Mouse (Mus musculus) layer of hippocampus, adult 9-11 months (tissue): Measurements from ENCODE around the gene Sox5.
"Not testable (repeated sequence)": the region's sequence is repeated elsewhere in the genome, so short reads cannot be mapped to it uniquely, and the experiment has no call there.

ENCODE experiments used
- DNase-seq: peaks from one replicate; pipeline ENCODE4 v3.0.0; 2022

The Sox5 gene

DNA sequence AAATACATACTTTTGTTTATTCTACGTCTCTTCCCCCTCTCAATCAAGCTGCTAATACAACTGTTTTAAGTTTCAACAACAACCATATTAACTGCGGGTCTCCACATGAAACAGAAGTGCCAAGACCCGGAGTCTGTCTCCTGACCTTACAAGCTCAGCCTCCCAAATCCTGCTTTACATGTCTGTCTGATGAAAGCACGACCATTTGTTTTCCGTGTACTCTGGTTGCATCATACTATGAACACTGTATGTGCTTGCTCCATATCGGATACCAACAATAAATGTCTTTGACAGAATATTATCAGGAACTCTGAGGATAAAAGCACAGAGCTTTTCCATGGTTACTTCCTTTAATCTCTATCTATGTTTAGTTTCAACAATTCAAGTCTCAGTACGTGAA lies 516.8 kb downstream of the Sox5 start:
- DNase-seq: no peak

DNA sequence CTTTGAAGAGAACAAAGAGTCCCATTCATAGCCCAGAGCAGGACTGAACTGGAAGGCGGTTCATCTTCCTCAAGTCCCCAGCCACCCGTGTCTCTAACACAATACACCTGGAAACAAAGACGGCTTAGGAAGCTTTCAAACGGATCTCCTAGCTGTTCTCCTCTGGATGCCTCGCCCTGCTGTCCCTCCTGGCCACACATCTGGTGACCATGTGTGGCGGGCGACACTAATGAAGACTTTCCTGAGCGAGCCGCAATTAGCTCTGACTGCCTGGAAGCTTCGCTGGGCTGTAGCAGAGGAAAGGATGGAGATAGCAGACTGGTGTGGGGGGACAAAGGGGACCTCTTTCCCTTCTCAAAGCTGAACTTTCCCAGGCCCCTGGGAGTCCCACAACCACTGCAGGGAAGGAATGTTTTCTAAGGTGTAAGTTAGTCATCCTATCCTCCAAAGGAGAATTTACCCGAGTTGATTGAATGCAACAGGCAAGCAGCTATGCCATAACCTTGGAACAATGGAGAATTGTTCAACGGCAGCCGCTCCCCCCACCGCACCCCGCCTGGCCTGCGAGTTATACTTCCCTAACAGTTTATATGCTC lies 517.4 kb downstream of the Sox5 start:
- DNase-seq: no peak

DNA sequence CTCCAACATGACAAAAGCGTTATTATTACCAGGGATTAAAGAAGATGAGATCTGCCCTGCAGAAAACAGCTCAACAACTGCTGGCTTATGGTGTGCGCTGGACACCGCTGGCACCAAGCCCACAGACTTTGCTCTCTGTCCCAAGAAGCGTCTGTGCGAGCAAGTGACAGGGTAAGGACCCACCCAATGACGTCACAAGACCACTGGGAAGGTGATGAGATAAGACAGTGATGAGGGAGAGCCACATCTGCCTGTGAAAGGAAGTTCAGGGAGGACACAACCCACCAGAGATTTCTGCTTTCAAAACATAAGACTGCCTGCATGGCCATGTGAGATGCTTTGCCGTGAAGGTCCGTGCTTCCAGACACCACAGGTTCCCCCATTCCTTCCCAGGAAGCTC lies 525.3 kb downstream of the Sox5 start:
- DNase-seq: no peak

DNA sequence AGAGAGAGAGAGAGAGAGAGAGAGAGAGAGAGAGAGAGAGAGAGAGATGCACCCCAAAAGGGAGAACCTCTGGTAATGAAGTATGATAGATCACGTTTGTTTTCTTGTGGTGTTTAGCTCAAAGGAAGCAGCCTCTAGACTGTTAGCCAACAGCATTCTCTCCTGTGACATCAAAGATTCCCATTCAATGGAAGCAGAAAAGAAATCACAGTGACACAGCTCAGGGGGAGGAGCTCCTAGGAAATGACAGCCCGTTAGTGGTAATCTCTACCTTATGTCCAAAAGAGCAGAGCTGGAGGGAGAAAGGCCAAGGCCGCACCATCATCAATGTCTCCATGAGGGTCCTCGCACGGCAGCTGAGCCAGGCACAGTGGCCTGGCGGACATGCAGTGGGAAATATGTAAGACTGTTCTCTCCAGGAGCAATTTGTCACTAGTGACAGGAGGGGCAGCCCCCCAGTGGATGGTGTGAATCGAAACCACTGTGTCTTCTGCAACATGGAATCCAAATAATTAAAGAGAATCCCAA lies 529.5 kb downstream of the Sox5 start:
- no peak for DNase-seq

DNA sequence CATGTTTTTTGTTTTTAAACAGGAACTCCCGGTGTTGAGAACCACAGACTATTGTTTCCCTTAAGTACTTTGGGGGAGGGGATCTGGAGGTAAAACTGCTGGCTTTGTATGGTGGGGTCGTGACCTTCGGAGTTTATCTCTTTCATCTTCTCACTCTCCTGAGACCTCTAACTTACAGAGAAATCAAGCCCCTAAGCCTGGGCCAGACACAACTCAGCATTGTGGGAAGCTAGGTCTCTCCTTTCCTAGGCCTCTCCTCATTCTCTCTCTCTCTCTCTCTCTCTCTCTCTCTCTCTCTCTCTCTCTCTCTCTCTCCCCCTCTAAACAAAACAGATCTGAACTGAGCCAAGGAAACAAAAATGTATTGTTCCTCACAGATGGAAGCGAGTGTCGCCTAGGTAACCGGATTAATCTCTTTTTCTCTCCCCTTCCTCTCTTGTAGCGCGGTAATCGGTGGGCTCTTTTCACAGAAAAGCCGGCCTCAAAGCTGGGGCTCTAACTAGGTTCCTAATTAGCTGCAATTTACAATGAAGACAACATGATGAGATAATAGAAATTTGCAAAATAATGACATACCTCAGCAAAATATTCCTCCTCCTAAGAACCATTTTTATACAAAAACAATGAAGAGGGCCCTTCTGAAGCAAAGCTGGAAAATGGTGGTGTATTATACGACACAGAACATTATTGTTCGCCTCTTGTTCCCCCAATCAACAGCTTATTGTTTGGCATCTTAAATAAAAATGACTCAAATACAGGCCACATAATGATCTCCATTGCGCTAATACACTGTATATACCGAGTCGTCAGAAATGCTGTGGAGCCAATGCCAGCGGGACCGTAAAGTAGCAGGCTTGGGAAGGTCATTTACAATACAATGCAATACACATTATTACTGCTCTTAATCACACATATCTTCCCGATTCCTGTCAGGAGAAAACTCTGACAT lies 530.3 kb downstream of the Sox5 start:
- DNase-seq: no peak

DNA sequence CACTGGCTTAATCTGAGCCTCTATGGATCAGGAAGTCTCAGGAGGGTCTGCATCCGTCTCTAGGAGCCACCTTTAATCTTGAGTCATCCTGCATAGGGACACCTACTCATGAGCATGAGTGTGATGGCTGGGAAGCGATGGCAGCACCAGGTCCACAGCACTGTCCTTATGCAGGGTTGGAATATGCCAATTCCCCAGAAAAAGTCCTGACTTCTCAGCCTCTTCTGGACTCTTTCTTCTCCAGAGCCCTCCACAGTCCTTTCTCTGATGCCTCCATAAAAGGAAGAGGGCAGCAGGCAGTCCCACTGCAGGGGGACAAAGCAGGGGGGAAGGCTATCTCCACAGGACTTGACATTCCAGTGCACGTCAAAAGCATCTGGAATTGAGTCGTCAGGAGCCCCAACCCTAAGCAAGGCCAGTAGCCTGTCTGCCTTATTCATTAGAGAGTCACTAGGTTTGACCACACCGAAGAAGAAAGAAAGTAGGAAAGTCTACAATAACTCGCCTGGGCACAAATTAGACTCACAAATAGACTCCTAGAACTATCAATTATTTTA lies 531.1 kb downstream of the Sox5 start:
- DNase-seq: no peak

DNA sequence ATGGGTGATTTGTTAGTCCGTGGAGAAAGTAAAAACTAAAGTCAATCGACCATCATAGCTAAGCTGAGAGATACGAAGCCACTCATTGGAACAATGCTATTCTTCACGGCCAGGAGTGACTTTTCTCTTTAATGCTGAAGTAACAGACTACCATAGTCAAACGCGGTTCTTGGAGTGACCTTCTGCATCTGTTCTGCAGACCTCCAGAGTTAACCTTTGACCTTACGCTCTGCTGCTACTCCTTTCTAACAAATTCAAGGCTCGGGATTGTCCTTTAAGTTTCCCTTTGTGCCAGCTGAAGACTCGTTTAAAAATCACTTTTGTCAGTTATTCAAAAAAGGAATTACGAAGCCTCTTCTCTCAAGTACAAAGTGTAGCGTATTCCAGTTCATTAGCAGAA lies 545.2 kb downstream of the Sox5 start:
- DNase-seq: no peak

DNA sequence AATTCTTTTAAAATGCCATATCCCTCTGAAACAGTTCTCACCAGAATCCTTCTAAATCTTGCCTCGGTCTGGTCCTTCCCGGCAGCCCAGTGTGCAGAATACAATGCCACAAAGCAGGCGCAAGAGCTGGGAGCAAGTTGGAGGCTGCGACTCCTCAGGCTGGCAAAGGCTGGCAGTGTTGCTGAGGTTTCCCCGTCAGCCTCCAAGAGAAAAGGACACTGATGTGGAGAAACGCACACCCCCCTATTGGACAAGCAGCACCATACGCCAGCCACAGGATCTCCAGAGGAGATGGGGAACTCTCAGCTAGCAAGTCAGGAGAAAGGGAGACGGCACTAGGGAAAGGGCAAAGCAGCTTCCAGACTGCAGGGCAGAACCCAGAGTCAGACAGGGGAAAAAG lies 577.8 kb downstream of the Sox5 start:
- no peak for DNase-seq

DNA sequence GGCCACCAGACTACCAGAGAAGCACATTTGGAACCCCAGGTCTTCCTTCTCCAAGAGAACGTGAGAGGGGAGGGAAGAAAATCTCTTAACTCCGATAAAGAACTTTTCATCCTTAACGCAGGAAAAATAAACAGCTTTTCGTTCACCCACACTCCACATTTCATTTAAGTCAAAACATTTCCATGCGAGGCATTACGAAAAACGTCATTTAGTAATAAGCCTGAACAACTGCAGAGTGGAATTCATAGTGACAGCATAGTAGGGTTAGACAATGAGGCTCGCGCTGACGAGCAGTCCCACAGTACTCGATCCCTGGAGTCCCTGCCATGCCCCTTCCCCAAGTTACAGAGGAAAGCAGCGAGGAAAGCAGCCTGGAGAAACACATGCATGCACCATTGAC lies 578.8 kb downstream of the Sox5 start:
- no peak for DNase-seq

DNA sequence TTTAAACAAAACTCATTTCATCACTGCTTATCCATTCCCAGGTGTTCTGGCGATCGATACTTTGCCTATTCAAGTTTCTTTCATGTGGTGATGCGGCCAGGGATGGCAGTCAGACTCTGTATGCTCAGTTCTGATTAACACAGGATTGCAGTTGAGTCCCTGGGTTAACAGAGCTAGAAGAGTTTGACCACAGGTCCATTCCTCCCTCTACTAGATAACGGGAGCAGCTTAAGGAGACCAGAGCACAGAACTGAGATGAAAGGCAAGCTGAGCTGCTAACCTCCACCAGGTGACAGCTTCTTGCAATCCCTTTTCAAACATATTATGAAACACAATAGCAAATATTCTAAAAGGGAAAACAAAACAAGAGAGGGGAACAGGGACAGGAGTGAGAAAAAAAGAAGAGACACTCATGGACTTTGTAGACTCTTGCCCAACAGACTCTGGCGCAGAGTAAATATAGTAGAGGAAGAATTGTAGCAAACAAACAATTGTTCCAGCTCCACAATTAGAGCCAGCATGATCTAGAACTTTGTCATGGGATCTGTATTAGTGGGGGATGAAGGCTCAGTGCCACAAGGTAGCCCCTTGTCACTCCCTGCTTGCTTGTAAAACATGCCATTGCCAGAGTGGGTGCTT lies 580.3 kb downstream of the Sox5 start:
- no peak for DNase-seq

DNA sequence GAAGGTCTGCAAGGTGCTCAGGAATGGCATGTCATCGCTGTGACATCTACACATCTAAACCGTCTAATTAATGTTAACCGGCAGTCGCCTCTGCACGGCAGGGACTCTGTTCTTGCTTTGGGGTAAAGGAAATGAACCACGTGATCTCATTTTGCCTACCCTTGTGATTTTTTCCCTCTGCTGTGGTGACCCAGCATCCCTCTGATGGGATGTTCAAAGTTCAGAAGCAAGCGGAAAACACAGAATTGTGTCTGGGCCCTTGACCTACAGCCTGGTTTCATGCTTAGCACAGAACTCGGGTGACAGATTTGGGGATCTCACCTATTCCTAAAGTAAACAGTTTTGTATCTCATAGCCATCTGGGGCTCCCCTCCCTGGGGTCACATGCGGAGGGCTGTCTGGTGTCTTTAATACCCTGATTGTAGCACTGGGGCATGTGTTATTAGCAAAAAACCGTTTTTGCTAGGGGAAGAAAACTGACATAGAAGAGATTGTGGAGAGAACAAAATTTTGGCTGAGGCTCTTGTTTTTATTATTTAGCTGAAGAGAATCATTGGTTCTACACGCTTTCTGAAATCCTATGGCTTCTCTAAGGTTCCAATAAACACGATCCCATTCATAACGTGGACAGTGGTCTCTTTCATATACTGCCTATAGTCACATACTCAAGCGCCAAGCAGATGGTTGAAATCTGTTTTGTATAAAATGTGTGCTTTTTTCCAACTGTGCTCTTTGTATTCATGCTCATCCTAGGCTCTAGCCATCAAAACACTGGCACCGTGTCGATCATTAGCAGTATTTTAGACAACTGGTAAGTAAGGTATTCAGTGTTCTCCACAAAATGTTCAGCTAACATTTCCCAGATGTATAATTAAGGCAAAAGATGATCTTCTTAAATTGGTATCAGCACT lies 584.3 kb downstream of the Sox5 start:
- DNase-seq: no peak

DNA sequence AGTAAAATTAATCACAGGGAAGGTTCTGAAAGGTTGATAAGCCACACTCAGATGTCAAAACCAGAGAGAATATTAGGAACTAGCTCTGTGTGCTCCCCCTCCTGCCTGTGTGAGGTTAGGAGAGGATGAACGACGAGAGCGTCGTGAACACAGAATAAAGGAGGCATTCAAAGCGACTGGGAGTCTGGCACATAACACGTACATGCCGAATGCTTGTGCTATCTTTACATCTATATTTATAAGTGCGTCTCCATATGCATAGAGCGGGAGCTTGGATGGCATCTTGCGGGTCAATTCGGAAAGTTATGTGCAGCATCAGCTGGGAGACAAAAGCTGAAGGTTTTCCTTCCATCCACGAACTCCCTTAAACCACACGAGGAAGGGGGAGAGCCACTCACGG lies 585.8 kb downstream of the Sox5 start:
- no peak for DNase-seq

DNA sequence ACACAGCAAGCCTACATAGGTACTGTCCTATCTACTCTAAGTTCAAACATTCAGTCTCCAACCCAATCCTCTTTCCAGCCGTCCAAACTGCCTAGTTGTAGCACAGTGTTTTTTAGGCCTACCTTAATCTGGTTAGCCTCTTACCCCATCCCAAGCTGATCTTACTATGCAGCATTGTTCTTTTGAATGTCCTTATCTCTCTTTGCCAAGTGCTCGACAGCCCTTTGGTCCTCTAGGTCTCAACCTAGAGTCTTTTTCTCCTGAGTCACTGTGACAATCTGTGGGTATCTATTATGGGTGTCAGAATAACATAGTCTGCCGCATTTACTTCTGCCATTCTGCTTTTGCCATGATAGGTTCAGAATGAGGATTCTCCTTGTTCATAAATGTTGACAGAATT lies 598.7 kb downstream of the Sox5 start:
- no peak for DNase-seq

DNA sequence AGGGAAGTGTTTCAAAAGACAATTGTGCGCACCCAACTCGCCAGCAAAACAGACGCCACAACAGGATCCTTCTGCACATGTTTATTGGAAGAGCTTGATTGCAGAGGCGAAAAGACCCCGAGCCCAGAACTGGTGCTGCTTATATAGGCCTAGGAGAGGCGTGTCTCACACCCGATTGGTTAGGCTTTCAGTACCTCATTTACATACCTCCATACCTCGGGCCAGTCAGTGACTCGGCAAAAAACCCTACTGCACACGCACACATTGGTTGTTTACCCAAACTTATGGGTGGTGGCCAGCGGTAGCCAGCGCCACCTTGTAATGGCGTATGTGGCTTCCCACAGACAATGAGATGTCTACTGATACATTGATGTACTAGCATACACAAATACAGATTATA lies 599.3 kb downstream of the Sox5 start:
- not testable (repeated sequence) for DNase-seq

DNA sequence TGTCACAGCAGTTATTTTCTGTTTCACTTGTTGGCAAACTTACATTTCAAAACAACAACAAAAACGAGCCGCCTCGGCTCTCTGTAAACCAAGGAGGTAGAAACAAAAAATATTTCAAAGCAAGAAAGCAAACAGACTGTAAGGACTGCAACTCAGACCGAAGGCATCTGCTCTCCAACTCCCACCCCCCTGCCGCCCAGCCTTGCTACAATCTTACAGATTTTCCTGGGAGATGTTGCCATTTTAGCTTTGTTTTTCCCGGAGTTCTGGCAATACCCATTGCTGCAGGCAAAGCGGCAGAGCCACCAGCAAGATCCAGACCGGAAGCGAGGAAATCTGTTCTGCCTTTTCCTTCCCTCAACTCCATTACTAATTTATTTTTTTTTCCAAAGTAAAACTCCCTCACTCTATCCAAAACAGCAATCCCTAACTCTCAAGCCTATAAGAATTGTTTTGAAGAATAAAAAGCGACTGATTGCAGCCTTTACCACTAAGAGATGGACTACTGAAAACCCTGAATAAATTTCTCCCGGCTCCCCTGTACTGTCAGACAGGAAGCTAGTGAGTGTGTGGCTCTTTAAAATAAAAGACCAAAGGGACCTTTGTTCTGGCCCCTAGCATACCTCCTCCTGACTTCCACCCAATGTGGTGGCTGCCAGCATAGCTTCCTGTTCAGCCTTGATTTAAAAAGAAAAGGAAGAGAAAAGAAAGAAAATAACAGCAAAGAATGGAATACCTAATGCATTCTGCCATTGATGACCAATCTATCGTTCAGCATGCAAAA lies 600.5 kb downstream of the Sox5 start:
- DNase-seq: peak; percentile 25

DNA sequence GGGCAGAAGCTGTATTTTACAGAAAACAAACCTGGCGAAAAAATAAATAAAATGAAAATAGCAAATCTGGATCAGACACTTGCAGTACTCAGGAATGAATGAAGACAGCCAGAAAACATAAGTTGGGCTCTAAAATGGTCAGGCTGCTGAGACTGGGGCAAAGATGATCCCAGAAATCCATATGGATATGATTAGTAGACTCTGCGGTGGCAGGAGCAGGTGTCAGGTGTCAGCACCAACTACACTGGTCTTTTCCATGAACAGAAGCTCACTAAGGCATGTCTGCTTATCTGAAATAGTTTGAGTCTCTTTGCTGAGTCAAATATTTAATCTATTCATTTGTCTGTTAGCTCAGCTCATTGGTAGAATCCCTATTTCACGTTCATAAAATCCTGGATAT lies 602.7 kb downstream of the Sox5 start:
- no peak for DNase-seq

DNA sequence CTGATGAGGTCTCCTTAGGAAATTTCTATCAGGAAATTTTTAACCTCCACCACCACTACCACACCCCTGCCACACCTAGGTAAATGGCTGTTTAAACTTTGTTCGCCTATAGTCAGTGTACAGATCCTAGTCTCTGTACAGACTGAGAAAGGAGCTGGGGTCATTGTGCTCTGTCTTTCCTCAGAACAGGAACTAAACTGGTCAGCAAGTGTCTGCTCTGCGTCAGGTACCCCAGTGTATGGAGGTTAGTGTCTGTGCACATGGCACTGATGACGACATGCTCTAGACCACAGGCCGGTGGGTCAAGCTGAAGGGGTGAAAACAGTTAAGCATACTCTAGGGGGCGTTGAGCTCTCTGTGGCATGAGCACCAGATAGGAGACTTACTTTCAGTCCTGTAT lies 605.1 kb downstream of the Sox5 start:
- DNase-seq: no peak

DNA sequence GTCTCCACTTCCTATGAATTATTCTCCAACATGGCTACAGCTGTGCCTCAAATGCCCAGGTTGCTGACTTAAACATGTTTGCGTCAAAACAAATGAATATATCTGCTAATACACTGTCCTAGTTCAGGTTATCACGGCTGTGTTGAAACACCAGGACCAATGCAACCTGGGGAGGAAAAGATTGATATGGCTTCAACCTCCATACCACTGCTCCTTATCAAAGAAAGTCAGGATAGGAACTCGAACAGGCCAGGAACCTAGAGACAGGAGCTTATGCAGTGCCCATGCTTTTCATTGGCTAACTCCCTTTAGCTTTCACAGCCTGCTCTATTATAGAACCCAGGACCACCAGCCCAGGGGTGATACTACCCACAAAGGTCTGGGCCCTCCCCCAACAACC lies 606.2 kb downstream of the Sox5 start:
- no peak for DNase-seq

DNA sequence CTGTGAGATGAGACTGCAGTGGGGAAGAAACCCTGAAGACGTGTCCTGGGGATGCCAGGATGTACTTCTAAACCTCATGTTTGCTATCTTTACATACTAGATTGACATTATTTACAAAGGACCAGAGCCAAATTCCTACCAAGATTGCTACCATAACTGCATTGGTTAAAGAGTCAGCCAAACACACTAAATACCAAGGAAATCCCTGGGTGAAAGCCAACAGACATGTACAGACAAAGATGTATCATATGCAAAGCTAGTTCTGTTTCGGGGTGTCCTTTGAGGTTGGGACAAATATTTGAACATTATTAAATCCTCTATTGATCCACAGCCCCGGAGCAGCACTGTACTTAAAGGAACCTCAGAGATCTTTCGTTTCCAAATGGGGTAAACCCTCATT lies 611.2 kb downstream of the Sox5 start:
- DNase-seq: no peak

DNA sequence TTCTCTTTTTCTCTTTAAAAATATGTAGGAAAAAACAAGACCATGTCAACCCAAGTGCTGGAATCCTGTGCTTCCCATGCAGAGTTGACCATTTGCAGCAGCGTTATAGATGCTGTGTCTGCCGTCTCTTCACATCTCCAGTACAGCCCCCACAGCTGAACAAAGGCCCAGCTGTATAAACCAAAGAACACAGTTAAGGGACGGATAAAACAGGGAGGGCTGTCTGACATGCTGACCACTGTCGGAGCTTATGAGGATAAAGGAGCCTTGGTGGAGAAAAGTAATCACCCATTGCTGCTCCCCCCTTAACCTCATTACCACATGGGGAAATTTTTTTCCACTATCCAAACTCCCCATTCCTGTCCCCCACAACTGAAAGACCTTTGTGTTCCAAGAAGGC lies 612.0 kb downstream of the Sox5 start:
- no peak for DNase-seq

DNA sequence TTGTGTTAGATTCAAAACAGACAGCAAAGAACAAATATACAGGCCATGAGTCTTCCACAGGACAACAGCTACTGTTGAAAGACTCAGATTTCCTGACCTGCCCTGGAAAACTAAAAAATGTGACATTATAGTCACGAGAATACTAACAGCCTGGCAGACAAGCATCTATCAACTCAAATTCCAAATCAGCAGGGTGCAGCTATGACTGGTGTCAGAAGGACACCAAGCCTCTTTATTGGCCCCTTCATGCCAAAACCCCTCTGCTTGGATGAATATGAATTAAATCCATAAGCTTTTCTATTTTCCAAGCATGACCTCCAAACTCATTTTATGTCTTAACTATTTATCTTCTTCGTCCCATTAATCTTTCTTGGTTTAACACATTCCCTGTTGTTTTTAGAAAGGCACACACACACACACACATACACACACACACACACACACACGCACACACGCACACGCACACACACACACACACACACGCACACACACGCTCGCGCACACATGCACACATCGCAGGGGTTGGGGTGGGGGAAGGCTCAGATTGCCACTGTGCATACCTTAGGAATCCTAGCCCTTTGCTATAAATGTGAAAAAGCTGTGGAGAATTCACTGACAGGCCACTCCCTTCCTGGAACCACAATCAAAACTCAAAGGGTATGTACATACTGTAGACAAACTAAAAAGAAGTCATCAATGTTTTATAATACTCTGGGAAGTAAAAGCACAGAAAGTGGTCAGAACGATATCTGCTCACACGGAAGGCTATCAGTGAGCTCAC lies 612.9 kb downstream of the Sox5 start:
- no peak for DNase-seq
